Mouse (Mus musculus): ENCODE measurements around the gene Ucma. TPM values are rescaled to one million over a fixed set of nuclear protein-coding genes. Genes with fewer than 3 reads are reported as not detected.

Ucma gene
- polyA plus RNA-seq, 1 experiment from 2014 or later, result not detected

GRCm38 (mm10) chr2:4958039-4958438 lies 17.9 kb upstream of the Ucma start:
- Histone ChIP-seq H3K9ac (ENCODE audit: low read depth, low read length) (no peak overlapping the region), H3K27ac (ENCODE audit: low read depth, low read length) (no peak overlapping the region), H3K4me2 (no peak overlapping the region), H3K4me1 (replicated peaks; ENCODE audit: control insufficient read depth, insufficient read depth, low read length) (no peaks in the 10 kb centered on the region), H3K9me3 (ENCODE audit: control insufficient read depth, low read length) (no peaks in the 10 kb centered on the region), H3K4me3 (ENCODE audit: low read depth, low read length) (no peak overlapping the region), H3K36me3 (ENCODE audit: control insufficient read depth, insufficient read depth, low read length) (no peaks in the 10 kb centered on the region), H3K27me3 (replicated peaks; ENCODE audit: control insufficient read depth, insufficient read depth, low read length) (no peaks in the 10 kb centered on the region)
- DNase-seq (ENCODE audit: low spot score) (no peak), ATAC-seq (replicated peaks; ENCODE audit: low FRiP score) (no peak)
- 78% methylated on average over 12 of the region's 12 CpGs for WGBS

GRCm38 (mm10) chr2:4967806-4968205 lies 8.1 kb upstream of the Ucma start:
- no peak for ATAC-seq (replicated peaks; ENCODE audit: low FRiP score)
- Histone ChIP-seq H3K4me2 (no peak overlapping the region), H3K36me3 (ENCODE audit: control insufficient read depth, insufficient read depth, low read length) (no peaks in the 10 kb centered on the region), H3K27ac (ENCODE audit: low read depth, low read length) (no peak overlapping the region), H3K27me3 (replicated peaks; ENCODE audit: control insufficient read depth, insufficient read depth, low read length) (no peaks in the 10 kb centered on the region), H3K4me3 (ENCODE audit: low read depth, low read length) (no peak overlapping the region), H3K9me3 (ENCODE audit: control insufficient read depth, low read length) (no peaks in the 10 kb centered on the region), H3K4me1 (replicated peaks; ENCODE audit: control insufficient read depth, insufficient read depth, low read length) (no peaks in the 10 kb centered on the region), H3K9ac (ENCODE audit: low read depth, low read length) (no peak overlapping the region)
- WGBS, result 93% methylated on average over 2 of the region's 2 CpGs
- no peak for DNase-seq (ENCODE audit: low spot score)

GRCm38 (mm10) chr2:4969083-4969482 lies 6.8 kb upstream of the Ucma start:
- no peak for DNase-seq (ENCODE audit: low spot score)
- no peaks in the 10 kb centered on the region for H3K4me1 ChIP-seq (replicated peaks; ENCODE audit: control insufficient read depth, insufficient read depth, low read length)
- no peaks in the 10 kb centered on the region for H3K36me3 ChIP-seq (ENCODE audit: control insufficient read depth, insufficient read depth, low read length)
- no peak overlapping the region for H3K27ac ChIP-seq (ENCODE audit: low read depth, low read length)
- 91% methylated on average over 1 of the region's 2 CpGs for WGBS
- no peak overlapping the region for H3K9ac ChIP-seq (ENCODE audit: low read depth, low read length)
- no peaks in the 10 kb centered on the region for H3K27me3 ChIP-seq (replicated peaks; ENCODE audit: control insufficient read depth, insufficient read depth, low read length)
- H3K9me3 ChIP-seq (ENCODE audit: control insufficient read depth, low read length), result no peaks in the 10 kb centered on the region
- no peak overlapping the region for H3K4me2 ChIP-seq
- H3K4me3 ChIP-seq (ENCODE audit: low read depth, low read length), result no peak overlapping the region
- ATAC-seq (replicated peaks; ENCODE audit: low FRiP score), result no peak

- 45% methylated on average over 8 of the region's 8 CpGs for WGBS
- no peak overlapping the region for H3K4me3 ChIP-seq (ENCODE audit: low read depth, low read length)
- no peak overlapping the region for H3K27ac ChIP-seq (ENCODE audit: low read depth, low read length)
- H3K9me3 ChIP-seq (ENCODE audit: control insufficient read depth, low read length), result no peaks in the 10 kb centered on the region
- H3K4me1 ChIP-seq (replicated peaks; ENCODE audit: control insufficient read depth, insufficient read depth, low read length), result no peaks in the 10 kb centered on the region
- no peaks in the 10 kb centered on the region for H3K36me3 ChIP-seq (ENCODE audit: control insufficient read depth, insufficient read depth, low read length)
- no peak for ATAC-seq (replicated peaks; ENCODE audit: low FRiP score)
- no peaks in the 10 kb centered on the region for H3K27me3 ChIP-seq (replicated peaks; ENCODE audit: control insufficient read depth, insufficient read depth, low read length)
- H3K4me2 ChIP-seq, result no peak overlapping the region
- DNase-seq (ENCODE audit: low spot score), result no peak
- H3K9ac ChIP-seq (ENCODE audit: low read depth, low read length), result no peak overlapping the region
Measured at GRCm38 (mm10) chr2:4978091-4978490, 2.2 kb downstream of the Ucma start.

GRCm38 (mm10) chr2:4983987-4984386 lies 8.1 kb downstream of the Ucma start:
- Histone ChIP-seq H3K9ac (ENCODE audit: low read depth, low read length) (no peak overlapping the region), H3K9me3 (ENCODE audit: control insufficient read depth, low read length) (no peaks in the 10 kb centered on the region), H3K36me3 (ENCODE audit: control insufficient read depth, insufficient read depth, low read length) (no peaks in the 10 kb centered on the region; the same call in 1 of the 2 replicates), H3K4me1 (replicated peaks; ENCODE audit: control insufficient read depth, insufficient read depth, low read length) (no peaks in the 10 kb centered on the region), H3K27me3 (replicated peaks; ENCODE audit: control insufficient read depth, insufficient read depth, low read length) (no peaks in the 10 kb centered on the region), H3K4me3 (ENCODE audit: low read depth, low read length) (no peak overlapping the region), H3K27ac (ENCODE audit: low read depth, low read length) (no peak overlapping the region), H3K4me2 (no peak overlapping the region)
- no peak for ATAC-seq (replicated peaks; ENCODE audit: low FRiP score)
- 34% methylated on average over 5 of the region's 5 CpGs for WGBS
- DNase-seq (ENCODE audit: low spot score), result no peak

GRCm38 (mm10) chr2:4985000-4985399 lies 9.1 kb downstream of the Ucma start:
- Histone ChIP-seq H3K27me3 (replicated peaks; ENCODE audit: control insufficient read depth, insufficient read depth, low read length) (no peaks in the 10 kb centered on the region), H3K36me3 (ENCODE audit: control insufficient read depth, insufficient read depth, low read length) (no peaks in the 10 kb centered on the region; the same call in 1 of the 2 replicates), H3K4me2 (no peak overlapping the region), H3K4me1 (replicated peaks; ENCODE audit: control insufficient read depth, insufficient read depth, low read length) (no peaks in the 10 kb centered on the region), H3K9ac (ENCODE audit: low read depth, low read length) (no peak overlapping the region), H3K9me3 (ENCODE audit: control insufficient read depth, low read length) (no peaks in the 10 kb centered on the region), H3K27ac (ENCODE audit: low read depth, low read length) (no peak overlapping the region), H3K4me3 (ENCODE audit: low read depth, low read length) (no peak overlapping the region)
- DNase-seq (ENCODE audit: low spot score) (no peak), ATAC-seq (replicated peaks; ENCODE audit: low FRiP score) (no peak)
- 71% methylated on average over 6 of the region's 6 CpGs for WGBS

- ATAC-seq (replicated peaks; ENCODE audit: low FRiP score) (no peak), DNase-seq (ENCODE audit: low spot score) (no peak)
- H3K4me2 ChIP-seq, result no peak overlapping the region
- H3K27ac ChIP-seq (ENCODE audit: low read depth, low read length), result no peak overlapping the region
- no peaks in the 10 kb centered on the region for H3K4me1 ChIP-seq (replicated peaks; ENCODE audit: control insufficient read depth, insufficient read depth, low read length)
- no peaks in the 10 kb centered on the region for H3K27me3 ChIP-seq (replicated peaks; ENCODE audit: control insufficient read depth, insufficient read depth, low read length)
- H3K9me3 ChIP-seq (ENCODE audit: control insufficient read depth, low read length), result no peaks in the 10 kb centered on the region
- H3K4me3 ChIP-seq (ENCODE audit: low read depth, low read length), result no peak overlapping the region
- 89% methylated on average over 4 of the region's 4 CpGs for WGBS
- H3K36me3 ChIP-seq (ENCODE audit: control insufficient read depth, insufficient read depth, low read length), result peaks cover 14% of the 10 kb centered on the region; the same call in 1 of the 2 replicates
- no peak overlapping the region for H3K9ac ChIP-seq (ENCODE audit: low read depth, low read length)
Measured at GRCm38 (mm10) chr2:4986798-4987197, 10.9 kb downstream of the Ucma start.

GRCm38 (mm10) chr2:4987388-4988180 lies 11.7 kb downstream of the Ucma start:
- H3K9me3 ChIP-seq (ENCODE audit: control insufficient read depth, low read length), result no peaks in the 10 kb centered on the region
- no peaks in the 10 kb centered on the region for H3K27me3 ChIP-seq (replicated peaks; ENCODE audit: control insufficient read depth, insufficient read depth, low read length)
- H3K27ac ChIP-seq (ENCODE audit: low read depth, low read length), result no peak overlapping the region
- H3K4me2 ChIP-seq, result no peak overlapping the region
- H3K36me3 ChIP-seq (ENCODE audit: control insufficient read depth, insufficient read depth, low read length), result peaks cover 18% of the 10 kb centered on the region
- no peak for DNase-seq (ENCODE audit: low spot score)
- H3K9ac ChIP-seq (ENCODE audit: low read depth, low read length), result no peak overlapping the region
- H3K4me1 ChIP-seq (replicated peaks; ENCODE audit: control insufficient read depth, insufficient read depth, low read length), result no peaks in the 10 kb centered on the region
- WGBS, result 82% methylated on average over 8 of the region's 8 CpGs
- no peak for ATAC-seq (replicated peaks; ENCODE audit: low FRiP score)
- no peak overlapping the region for H3K4me3 ChIP-seq (ENCODE audit: low read depth, low read length)

- Histone ChIP-seq H3K4me2 (no peak overlapping the region), H3K36me3 (ENCODE audit: control insufficient read depth, insufficient read depth, low read length) (peaks cover 29% of the 10 kb centered on the region), H3K9me3 (ENCODE audit: control insufficient read depth, low read length) (no peaks in the 10 kb centered on the region), H3K4me3 (ENCODE audit: low read depth, low read length) (no peak overlapping the region), H3K27ac (ENCODE audit: low read depth, low read length) (no peak overlapping the region), H3K4me1 (replicated peaks; ENCODE audit: control insufficient read depth, insufficient read depth, low read length) (no peaks in the 10 kb centered on the region), H3K27me3 (replicated peaks; ENCODE audit: control insufficient read depth, insufficient read depth, low read length) (no peaks in the 10 kb centered on the region), H3K9ac (ENCODE audit: low read depth, low read length) (no peak overlapping the region)
- DNase-seq (ENCODE audit: low spot score) (no peak), ATAC-seq (replicated peaks; ENCODE audit: low FRiP score) (0 out of 2 replicates have a peak, but pooled peaks have one; percentile 34)
- 75% methylated on average over 11 of the region's 11 CpGs for WGBS
Measured at GRCm38 (mm10) chr2:4988826-4989424, 13.0 kb downstream of the Ucma start.

Data from liver, embryonic 11.5 days (tissue).